Mouse (Mus musculus): ENCODE measurements around the gene Kifc3. TPM values are rescaled to one million over a fixed set of nuclear protein-coding genes. Genes with fewer than 3 reads are reported as not detected.
"Not testable (repeated sequence)": the region's sequence is repeated elsewhere in the genome, so short reads cannot be mapped to it uniquely, and the experiment has no call there.

The Kifc3 gene
- 21.9 to 28.7 TPM (median 25.8 TPM) in 3 replicates for total RNA-seq (2017)

DNA sequence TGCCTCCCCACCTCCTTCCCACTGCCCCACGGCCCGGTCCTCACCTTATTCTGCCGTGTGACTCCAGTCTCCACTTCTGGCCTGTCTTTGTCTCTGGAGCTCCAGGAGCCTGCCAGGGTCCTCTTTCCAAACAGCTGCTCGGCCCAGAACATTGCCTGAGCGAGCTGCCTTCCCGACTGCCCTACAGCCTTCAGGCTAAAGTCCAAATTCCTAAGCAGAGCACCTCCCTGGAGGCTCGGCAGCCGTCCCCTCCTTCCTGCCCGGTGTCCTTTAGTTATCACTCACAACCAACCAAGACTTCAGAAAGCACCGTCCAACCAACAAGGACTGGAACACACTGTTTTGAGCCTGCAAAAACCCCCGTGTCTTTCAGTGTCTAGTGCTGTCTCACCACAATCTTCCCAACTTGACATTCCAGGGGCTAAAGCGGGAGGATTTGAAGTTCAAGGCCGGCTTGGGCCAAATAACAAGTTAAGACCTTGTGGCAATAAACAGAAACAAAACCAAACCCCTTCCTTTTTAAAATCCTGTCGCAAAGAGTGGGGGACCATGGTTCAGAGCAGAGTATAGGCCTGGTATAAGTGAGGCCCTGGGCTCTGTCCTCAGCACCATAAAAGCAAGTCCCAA, at the start of gene Kifc3:
Kifc3 (minus strand) TSS at position 164 of the 627 bp plus-strand sequence.
- no peak for ATAC-seq (replicated peaks; ENCODE audit: insufficient number of reproducible peaks, low FRiP score, low TSS enrichment, poor library complexity, severe bottlenecking)

DNA sequence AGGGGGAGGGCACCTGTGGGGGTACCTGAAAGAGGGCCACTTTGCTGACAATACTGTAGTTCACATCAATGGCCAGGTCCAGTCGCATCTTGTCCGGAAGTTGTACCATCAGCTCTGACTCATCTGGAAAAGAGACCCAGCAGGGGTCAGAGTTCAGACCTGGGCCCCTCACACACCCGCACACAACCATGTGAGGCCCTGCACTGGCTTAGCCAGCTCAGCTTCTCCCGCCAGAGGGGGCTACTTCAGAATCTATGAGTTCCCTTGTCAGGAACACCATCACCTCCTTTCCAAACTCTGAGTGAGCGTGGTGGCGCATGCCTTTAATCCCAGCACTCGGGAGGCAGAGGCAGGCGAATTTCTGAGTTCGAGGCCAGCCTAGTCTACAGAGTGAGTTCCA, 49.4 kb upstream of the Kifc3 start:
- no peak for ATAC-seq (replicated peaks; ENCODE audit: insufficient number of reproducible peaks, low FRiP score, low TSS enrichment, poor library complexity, severe bottlenecking)

DNA sequence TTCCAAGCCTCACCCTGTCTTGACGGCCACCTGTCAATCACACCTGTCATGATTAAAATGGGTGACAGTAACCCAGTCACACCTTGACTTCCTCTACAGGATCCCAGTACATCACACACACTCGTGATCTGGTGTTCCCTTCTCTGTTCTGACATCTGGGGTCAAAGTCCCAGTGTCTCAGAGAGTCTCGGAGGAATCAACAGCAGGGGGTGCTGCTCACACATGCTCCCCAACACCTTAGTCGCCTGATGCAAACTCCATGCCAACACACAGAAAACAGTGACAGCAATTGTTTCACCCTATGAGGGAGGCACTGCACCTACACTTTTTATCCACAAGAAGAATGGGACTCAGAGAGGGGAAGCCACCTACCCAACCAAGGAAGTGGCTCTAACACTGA, 47.2 kb upstream of the Kifc3 start:
- no peak for ATAC-seq (replicated peaks; ENCODE audit: insufficient number of reproducible peaks, low FRiP score, low TSS enrichment, poor library complexity, severe bottlenecking)

DNA sequence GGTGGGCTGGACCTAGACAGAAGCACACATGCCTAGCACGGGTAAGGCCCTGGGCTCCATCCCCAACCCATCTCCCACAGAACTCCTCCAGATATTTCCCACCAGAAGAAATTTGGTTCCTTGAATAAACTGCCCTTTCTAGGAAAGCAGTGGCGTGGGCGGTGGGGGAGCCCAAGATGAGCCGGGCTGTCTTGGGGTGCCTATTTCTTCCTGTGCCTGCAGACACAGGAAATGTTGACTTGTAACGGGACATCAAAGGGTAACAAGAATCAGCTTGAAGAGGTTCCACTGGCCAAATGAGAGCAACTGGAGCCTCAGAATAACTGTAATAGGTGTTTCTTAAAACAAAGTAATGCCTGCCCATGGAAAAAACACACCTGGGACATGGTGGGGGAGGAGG, 44.7 kb upstream of the Kifc3 start:
- no peak for ATAC-seq (replicated peaks; ENCODE audit: insufficient number of reproducible peaks, low FRiP score, low TSS enrichment, poor library complexity, severe bottlenecking)

DNA sequence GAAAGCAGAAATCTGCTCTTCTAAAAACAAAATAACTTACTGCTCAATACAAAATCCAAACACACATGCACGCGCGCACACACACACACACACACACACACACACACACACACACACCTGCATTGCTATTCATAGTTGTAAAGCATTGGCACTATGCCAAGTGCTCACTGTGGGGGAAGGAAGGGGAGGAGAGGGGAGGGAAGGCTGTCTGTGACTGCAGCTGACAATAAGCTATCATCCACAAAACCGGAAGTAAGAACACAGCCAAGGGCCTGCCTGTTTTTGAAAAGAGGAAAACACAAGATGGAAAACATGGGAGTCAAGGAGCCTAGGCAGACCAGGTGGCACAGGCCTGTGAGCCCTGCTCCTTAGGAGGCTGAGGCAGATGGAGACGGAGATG, 42.6 kb upstream of the Kifc3 start:
- ATAC-seq (replicated peaks; ENCODE audit: insufficient number of reproducible peaks, low FRiP score, low TSS enrichment, poor library complexity, severe bottlenecking): no peak

DNA sequence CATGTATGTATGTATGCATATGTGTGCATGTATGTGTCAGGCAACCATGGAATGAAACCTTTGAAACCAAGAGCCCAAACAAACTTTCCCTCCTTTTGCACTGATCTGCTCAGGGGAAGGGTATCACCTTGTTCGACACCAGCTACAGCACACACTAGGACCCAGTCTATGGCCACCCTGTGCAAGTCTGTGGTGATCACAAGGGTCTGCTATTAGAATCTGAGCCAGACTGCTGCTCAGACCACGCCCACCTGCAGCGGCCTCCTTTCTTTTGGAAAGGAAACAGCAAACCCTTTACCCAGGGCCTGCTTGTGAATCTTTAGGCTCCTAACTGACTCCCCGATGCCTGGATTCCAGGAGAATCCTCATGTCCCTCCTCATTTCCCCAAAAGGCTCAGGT, 41.2 kb upstream of the Kifc3 start:
- no peak for ATAC-seq (replicated peaks; ENCODE audit: insufficient number of reproducible peaks, low FRiP score, low TSS enrichment, poor library complexity, severe bottlenecking)

DNA sequence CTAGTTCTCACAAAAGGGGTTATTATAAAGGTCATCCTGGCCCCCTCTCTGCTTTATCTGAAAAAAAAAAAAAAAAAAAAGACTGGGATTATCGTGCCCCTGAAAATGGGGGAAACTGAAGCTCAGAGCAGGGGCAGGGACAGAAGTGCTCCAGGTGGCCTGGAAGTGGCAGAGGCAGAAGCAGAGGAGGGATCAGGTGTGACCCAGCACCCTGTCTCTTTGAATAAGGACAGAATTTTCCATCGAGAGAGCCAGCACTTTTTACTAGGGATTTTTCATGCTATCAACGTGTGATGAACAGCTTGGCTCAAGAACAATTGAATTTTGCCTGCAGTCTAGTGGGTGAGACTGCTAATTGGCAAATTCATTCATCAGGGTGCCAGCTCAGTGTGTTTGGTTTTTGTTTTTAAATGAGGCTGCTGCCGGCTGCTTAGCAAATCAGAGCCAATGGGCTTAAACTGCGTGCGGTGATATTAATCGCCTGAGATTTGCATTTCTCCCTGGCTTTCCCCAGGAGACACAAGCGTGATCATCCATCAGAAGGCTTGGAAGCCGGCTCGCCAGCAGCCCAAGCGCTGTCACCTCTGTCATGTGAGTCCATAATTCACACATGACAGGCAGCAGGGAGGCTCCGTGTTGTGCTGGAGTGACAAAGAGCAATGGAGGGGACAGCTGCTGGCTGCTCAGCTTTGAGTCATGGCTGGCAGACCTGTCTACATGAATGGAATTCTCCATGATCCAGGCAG, 40.4 kb upstream of the Kifc3 start:
- ATAC-seq (replicated peaks; ENCODE audit: insufficient number of reproducible peaks, low FRiP score, low TSS enrichment, poor library complexity, severe bottlenecking): no peak

DNA sequence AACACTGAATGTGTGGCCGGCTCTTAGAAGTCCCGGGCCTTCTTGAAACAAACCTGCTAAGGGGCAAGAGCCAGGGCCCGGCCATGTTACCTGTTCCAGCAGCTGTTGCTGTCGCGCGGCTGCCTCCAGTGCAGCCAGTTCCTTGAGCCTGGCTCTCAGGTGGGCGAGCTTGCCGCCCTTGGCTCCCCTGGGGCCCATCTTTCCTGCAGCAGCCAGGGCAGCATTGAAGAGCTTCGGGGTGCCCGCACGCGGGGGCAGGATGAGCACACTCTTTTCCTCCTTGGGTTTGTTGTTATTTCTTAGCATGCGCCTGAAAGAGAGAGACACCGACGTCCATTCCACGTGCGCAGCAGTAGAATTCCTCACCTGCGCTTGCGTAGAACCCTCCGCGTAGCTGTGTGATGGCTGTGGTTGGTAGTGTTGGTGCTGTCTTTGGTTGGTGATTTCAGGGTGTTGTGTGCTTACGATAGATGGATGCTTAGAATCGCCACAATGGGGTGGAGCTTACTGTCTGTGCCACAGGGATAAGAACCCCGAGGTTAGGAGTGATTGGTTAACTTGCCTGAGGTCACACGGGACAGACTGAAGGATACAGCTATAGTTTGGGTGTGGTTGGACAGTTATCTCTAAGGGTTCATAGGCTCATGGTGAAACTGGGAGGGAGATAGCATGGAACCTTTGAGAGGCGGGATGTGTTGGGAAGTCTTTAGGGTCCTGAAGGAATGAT, 39.6 kb upstream of the Kifc3 start:
- ATAC-seq (replicated peaks; ENCODE audit: insufficient number of reproducible peaks, low FRiP score, low TSS enrichment, poor library complexity, severe bottlenecking): no peak

DNA sequence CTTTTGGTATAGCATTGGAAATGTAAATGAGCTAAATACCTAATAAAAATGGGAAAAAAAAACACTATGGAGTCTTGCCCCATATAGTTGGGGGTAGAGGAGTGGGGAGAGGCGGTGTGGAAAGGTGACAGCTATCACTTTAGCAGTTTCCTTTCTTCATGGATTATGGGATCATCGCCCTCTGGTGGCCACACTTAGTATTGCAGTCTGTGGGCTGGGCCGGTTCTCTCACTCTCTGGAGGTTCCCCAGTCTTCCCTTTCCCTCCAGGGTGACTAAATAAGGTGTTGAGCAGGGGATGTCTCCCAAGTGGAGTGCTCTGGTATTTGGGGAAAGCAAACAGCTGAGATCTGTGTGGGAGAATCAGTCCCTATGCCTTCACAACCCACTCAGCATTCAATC, 33.1 kb upstream of the Kifc3 start:
- ATAC-seq (replicated peaks; ENCODE audit: insufficient number of reproducible peaks, low FRiP score, low TSS enrichment, poor library complexity, severe bottlenecking): peak; percentile 87

DNA sequence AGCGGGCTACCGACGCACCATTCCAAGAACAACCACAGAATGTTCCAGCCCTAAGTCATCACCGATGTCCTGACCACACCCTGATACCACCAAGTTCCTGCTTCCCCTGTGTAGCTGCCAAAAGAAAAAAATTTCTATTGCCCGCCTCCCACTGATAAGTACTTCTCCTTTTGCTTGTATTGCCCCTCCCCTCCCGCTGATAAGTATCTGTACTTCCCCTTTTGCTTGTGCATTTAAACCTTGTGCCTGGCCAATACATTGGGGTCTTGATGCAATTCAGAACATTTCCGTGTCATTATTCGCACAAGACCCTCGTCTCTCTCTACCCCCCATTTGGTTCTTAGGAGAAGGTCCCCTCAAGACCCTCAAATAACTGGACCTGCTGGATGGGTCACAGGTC, 27.5 kb upstream of the Kifc3 start:
- ATAC-seq (replicated peaks; ENCODE audit: insufficient number of reproducible peaks, low FRiP score, low TSS enrichment, poor library complexity, severe bottlenecking): not testable (repeated sequence)

DNA sequence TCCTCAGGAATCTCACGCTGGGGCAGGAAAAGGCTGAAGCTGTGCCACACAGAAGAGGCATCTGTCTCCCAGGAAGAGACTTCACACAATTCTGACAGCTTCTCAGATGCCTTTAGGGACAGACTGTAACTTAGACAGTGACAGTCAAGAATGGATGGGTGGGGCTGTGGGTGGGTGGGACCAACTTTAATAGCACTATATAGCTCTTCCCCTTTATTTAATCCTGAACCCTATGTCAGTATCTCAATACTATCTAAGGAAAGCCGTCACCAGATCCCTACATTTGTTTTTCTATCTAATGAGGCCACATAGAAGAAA, 24.5 kb upstream of the Kifc3 start:
- ATAC-seq (replicated peaks; ENCODE audit: insufficient number of reproducible peaks, low FRiP score, low TSS enrichment, poor library complexity, severe bottlenecking): no peak

DNA sequence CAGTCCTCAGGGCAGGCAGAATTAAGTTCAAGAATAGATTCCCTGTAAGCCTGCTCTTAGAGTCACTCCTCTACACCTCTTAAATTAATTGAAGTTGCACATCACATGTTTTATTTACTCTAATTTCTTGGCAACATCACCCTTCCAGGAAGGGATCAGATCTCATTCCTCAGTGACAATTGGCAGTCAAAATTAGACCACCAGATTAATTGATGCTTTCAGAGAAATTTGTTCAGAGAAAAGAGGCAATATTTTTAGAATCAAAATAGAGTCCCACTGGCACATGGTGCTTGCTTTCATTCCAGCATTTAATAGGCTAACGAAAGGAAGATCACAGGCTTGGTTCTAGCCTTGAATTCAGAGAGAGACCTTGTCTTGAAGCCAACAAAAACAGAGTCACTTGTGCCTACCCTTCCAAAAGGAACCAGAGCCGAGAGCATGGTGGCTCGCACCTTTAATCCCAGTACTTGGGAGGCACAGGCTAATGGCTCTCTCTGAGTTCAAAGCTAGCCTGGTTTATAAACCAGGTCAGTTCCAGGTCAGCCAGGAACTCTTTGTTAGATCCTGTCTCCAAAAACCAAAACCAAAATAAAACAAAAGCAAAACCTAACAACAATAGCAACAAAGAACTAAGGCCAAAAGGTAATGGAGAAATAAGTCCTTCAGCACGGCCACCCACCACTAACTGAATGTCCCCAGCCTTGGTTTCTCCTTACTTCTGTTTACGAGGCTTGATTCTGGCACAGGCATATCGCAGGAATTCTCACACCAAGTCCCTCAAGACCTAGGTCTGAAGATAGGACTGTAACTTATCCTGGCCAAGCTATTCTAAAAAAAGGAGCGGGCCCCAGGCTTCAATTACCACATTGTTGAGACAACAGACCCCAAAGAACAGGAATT, 23.9 kb upstream of the Kifc3 start:
- ATAC-seq (replicated peaks; ENCODE audit: insufficient number of reproducible peaks, low FRiP score, low TSS enrichment, poor library complexity, severe bottlenecking): no peak

DNA sequence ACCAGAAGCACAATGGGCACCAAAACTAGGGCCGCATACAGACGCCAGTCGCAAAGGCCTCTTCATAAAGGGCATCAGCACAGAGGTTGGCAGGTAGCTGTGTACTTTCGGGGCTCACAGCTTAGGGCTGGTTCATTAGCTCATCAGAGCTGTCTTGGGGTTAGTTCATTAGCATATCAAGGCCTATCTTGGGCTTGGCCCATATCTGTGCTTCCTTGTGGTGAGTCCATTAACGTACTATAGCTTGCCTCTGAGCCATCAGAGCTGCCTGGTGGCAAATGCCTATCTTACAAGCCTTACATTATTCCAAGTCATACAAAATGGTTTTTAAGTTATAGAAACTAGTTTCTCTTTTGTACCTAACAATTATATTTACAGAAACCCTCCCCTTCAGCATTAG, 21.4 kb upstream of the Kifc3 start:
- no peak for ATAC-seq (replicated peaks; ENCODE audit: insufficient number of reproducible peaks, low FRiP score, low TSS enrichment, poor library complexity, severe bottlenecking)

DNA sequence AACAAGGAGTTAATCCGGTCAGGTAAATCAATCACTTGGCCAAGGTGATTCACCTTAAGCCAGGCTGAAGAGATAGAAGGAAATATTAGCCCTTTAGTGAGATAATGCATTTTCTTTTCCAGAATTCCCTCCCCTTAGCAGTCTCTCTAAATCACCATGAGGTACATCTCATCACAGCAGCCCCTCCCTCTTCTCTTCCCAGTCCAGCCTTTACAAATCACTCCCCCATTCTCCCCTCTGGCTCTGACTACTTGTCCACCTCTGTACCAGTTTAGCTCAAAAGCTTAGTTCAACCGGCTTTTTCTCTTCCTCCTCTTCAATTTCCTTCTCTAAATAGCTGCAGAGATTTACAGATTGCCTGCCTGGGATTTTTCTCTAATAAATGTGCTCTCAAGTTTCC, 18.4 kb upstream of the Kifc3 start:
- ATAC-seq (replicated peaks; ENCODE audit: insufficient number of reproducible peaks, low FRiP score, low TSS enrichment, poor library complexity, severe bottlenecking): no peak

DNA sequence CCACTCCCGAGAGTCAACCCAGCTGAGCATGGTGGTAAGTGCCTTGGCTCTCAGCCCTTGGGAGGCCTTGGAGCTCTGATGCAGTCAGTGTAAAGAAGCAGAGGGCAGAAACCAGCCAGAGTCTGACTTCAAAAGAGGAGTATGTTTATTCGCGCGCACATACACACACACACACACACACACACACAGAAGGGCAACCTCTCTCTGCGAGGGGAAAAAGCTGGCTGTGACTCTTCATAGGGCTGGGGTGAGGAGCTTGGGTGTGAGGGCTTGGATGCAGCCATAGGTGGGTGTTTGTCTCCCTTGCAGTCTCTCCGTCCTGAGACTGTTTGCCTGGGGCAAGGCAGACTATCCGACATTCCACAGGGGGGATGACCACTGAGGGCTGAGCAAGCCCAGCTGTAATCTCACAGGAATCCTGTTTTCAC, 18.0 kb upstream of the Kifc3 start:
- no peak for ATAC-seq (replicated peaks; ENCODE audit: insufficient number of reproducible peaks, low FRiP score, low TSS enrichment, poor library complexity, severe bottlenecking)

DNA sequence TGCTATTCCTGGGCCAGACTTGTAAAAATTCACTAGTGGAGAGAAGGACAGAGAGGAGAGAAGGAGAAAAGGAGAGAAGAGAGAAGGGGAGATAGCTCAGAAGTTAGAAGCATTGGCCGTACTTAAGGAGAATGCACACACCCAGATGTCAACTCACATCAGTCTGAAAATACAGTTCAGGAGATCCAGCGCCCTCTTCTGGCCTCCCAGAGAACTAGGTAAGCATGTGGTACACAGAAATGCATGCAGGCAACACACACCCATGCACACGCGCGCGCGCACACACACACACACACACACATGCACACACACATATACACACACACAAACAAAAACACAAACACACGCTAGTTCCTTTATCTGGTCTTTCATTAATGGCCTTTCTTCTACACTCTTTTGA, 17.0 kb upstream of the Kifc3 start:
- ATAC-seq (replicated peaks; ENCODE audit: insufficient number of reproducible peaks, low FRiP score, low TSS enrichment, poor library complexity, severe bottlenecking): no peak

DNA sequence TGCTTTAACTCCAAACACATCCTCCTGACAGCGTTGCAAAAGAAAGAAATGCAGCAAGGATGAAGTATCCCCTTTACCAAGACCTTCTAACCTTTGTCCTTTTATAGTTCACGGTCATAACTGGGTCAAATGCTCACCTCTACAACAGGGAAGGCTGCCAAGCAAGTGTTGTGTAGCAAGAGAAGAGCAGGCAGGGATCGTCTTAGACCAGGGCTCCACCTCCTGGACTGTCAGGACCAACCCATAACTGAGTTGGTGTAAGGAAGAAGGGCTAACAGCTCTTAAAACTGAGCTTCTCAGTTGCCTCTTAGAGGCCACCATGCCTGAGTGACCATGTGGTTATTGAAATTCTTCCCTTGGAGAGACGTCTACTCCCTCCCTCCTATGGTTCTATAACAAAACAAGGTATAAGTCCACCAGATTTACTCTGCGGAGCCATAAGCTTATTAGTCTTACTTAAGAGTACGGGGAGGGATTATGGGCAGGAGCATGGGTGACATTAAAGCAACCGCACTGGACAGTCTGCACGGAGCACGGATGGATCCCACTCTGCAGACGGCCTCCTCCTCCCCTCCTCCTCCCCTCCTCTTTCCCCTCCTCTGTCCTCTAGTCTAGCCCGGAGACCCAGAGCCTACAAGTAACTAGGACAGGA, 13.2 kb upstream of the Kifc3 start:
- no peak for ATAC-seq (replicated peaks; ENCODE audit: insufficient number of reproducible peaks, low FRiP score, low TSS enrichment, poor library complexity, severe bottlenecking)

DNA sequence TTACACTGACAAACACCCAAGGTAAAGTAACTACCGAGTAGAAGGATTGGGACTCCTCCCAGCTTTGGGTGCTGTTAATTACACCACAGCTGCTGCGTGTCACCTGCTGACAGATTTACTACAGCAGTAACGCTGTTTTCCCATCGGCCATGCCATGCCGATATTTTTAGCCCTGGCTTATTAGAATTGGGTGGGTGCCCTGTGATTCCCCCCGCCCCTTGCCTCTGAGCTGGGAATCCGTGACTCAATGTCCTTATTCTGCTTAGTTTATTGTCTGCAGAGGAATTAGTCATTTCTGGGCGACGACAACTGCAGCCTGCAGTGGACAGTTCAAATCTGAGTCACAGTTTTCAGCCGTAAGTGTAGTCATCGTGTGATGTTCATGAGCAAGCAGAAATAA, 7.3 kb upstream of the Kifc3 start:
- ATAC-seq (replicated peaks; ENCODE audit: insufficient number of reproducible peaks, low FRiP score, low TSS enrichment, poor library complexity, severe bottlenecking): no peak

DNA sequence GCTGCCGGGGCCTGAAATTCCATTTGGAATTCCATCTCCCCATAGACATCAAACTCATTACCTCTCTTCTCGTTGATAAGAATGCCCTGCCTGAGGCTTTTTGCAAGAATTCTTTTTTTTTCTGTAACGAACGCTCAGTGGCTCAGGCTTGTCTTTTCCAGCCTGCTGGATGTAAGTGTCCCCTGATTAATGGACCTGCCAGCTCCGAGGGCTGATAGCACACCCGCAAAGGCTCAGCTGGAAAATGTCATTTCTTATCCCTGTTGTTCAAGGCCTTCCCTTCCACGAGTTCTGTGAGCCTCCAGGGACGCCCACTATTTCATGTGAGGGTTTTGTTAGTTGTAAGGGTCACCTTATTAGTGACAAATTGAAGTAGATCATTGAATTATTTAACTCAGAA, 3.3 kb upstream of the Kifc3 start:
- no peak for ATAC-seq (replicated peaks; ENCODE audit: insufficient number of reproducible peaks, low FRiP score, low TSS enrichment, poor library complexity, severe bottlenecking)

Data from monocyte, adult 5-6 weeks (primary cell).